Mouse (Mus musculus) gastrocnemius, postnatal 36 days (tissue): ENCODE data around the gene Arhgef10l. TPM values are rescaled to one million over a fixed set of nuclear protein-coding genes. Genes with fewer than 3 reads are reported as not detected.

Experiments
- DNase-seq, 2 experiments: peaks; one replicate each; pipeline ENCODE4 v3.0.0; 2022
- intact Hi-C: fragments of 180-260 bp; cut with DNase I; formaldehyde crosslinking; loops from one replicate; pipeline ENCODE4 v1.15.1; 2025
- total RNA-seq, 2 experiments: library from RNA; stranded (reverse); gene quantifications; 2 replicates each; pipeline ENCODE4 v1.2.3; 2021

The Arhgef10l gene
- total RNA-seq, 2 experiments from 2014 or later: 39.0 to 49.9 TPM

DNA sequence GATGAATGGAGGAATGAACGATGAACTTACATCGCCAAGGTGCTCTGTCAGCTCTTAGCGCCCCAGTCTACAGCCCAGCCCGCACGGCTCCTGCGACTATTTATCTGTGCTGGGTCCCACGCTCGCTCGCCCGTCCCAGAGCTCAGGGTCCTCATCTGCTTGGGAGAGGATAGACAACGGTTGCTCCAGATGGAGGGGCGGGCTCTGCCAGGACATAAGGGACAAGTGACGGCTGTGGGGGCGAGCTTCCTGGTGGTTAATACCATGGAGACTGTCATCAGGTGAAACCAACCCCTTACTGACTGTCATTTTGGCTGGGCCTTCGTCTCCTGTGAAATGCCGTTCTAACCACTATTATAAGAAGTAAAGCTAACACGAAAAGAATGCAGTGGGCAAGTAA is 114.0 kb downstream of the Arhgef10l start:
- no peak for DNase-seq
- intact Hi-C loops: no loop called here

- DNase-seq: no peak
- intact Hi-C loops: no loop called here
Observed at GRCm38 (mm10) chr4:140550670-140551069, 115.1 kb downstream of the Arhgef10l start.

- intact Hi-C loops: no loop called here
- DNase-seq: peak; percentile 61 to 65
Observed at GRCm38 (mm10) chr4:140549975-140550374, 115.8 kb downstream of the Arhgef10l start.

GRCm38 (mm10) chr4:140547488-140547887 is 118.3 kb downstream of the Arhgef10l start:
- peak; percentile 46 to 53 for DNase-seq
- intact Hi-C loops: no loop called here

DNA sequence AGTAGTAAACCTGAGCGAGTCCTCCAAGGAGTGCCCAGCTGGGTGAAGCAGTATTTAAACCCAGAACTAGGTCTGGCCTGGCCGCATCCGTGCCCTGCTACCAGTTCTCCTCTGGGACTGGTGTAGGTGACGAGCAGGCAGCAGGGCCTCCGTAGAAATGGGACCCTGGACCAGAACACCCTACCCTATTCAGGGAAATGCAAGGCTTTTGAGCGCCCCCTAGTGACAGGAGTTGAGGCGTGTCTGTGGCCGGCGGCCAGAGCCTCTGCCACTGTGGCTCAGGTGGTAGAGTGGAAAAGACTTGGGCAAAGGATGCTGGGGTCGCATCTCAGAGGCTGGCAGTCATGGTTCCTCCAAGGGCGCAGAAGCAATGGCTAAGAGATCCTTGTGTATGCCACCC is 126.7 kb downstream of the Arhgef10l start:
- intact Hi-C loops: loop anchor here (5.0 kb wide), 1 partner anchor 287 kb away; no protein-coding TSS in a partner anchor
- peak; percentile 38 to 49 for DNase-seq

GRCm38 (mm10) chr4:140537561-140538021 is 128.2 kb downstream of the Arhgef10l start:
- intact Hi-C loops: loop anchor here (5.0 kb wide), 1 partner anchor 285 kb away; no protein-coding TSS in a partner anchor

GRCm38 (mm10) chr4:140535323-140535722 is 130.5 kb downstream of the Arhgef10l start:
- intact Hi-C loops: loop anchor here (5.0 kb wide), 1 partner anchor 283 kb away; no protein-coding TSS in a partner anchor
- DNase-seq: no peak

More at GRCm38 (mm10) chr4:140537561-140538021, 128.2 kb downstream of the Arhgef10l start:
- DNase-seq: no peak

DNA sequence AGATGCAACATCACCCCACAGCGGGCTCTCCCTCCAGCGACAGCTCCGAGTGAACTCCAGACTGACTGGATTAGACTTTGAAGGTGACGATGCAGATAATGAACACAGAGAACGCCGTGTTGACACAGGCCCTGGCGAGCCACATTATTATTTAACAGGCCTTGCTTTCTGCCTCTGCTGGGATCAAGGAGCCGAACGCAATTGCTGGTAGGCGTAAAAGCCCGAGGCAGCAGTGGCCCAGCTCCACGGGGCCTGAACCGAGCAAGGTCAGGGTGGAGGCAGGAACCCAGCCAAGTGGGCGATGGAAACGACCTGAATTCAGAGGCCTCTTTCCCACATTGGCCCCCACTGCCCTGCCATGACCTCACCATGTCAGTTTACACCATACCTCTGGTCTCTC is 133.5 kb downstream of the Arhgef10l start:
- no peak for DNase-seq
- intact Hi-C loops: no loop called here

DNA sequence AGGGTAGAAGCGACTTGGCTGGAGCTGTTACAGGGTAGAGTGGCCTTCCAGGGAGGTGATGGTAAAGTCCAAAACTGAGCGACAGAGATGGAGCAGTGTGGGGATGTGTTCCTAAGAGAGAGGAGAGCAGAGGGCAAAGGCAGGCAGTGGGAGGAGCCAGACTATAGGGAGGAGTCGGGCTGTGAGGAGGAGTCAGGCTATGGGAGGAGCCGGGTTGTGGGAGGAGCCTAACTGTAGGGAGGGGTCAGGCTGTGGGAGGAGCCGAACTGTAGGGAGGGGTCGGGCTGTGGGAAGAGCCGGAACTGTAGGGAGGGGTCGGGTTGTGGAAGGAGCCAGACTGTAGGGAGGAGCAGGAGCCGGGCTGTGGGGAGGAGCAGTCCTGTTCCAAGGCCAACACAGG is 134.8 kb downstream of the Arhgef10l start:
- intact Hi-C loops: no loop called here
- DNase-seq: no peak

DNA sequence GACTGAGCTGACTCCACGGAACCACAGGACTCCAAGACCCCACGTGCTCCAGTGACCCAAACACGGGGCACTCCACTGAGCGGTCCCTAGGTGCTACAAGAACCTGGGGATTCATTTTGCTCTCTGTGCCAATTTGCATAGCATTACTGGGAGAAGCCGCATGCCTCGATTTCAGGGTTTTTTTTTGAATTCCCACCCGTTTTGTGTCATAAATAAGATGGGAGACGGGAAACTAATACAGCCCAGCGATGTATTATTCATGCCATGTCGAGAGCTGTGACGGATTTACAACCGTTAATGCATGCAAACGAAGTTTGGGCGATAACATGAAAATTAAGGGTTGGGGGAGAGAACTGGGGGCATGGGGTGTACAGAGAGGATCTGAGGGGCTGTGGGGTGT is 136.1 kb downstream of the Arhgef10l start:
- intact Hi-C loops: no loop called here

DNA sequence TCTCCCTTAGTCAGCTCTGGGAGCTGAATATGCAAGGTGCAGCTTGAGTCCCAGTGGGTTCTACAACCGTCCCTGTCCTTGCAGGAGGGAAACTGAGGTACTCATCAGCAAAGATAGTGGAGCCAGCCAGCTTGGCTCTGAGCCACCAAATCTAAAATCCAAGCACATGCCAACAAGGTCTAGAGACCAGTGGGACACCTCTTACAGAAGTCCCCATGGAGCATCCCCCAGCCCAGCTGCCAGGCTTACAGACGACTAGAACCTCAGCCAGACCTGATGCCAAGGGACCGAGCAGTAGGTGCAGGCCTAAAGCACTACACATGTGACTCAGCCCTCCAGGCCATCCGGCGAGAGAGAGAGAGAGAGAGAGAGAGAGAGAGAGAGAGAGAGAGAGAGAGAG is 137.4 kb downstream of the Arhgef10l start:
- no peak for DNase-seq
- intact Hi-C loops: no loop called here

More for the DNA sequence above, 136.1 kb downstream of the Arhgef10l start:
- no peak for DNase-seq

DNA sequence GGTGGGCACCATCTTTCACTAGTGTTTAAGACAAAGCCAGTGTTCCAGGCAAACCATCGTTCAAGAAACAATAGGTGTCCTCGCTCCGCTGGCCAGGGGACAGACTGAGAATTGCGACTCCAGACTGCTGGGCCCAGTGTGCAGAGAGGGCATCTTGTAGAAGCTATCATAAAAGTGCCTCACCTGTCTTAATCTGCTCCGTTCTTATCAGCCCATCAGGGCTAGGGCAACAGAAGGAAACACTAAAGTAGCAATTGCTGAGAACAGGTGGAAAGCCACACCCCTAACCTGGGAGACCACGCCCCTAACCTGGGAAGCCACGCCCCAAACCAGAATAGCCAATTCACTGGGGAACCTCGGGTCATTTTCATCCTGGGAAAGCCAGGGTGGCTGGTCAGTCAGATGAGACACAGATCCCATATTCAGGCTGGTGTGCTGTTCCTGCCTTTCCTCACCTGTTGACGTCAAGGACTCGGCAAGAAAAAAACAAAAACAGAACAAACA is 140.1 kb downstream of the Arhgef10l start:
- intact Hi-C loops: no loop called here

GRCm38 (mm10) chr4:140524927-140525326 is 140.9 kb downstream of the Arhgef10l start:
- no peak for DNase-seq
- intact Hi-C loops: no loop called here

More for the DNA sequence above, 140.1 kb downstream of the Arhgef10l start:
- DNase-seq: no peak

DNA sequence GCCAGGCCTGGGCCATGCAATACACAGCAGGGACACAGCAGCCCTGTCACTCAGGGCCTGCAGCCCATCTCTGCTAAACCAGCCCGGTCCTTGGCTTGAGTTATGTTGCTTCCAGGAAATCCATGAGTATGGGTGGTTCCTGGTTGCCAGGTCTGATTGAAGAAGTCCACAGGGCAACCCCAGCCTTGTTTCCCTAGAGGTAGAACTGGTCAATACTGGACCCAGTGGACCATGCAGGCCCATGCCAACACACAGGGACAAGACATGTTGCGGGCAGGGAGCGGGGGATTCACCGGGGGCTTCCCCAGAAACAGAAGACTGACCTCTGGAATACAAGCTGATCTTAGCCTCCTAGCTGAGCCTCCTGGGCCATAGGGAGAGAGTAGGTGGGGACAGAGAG is 142.9 kb downstream of the Arhgef10l start:
- intact Hi-C loops: no loop called here
- no peak for DNase-seq

DNA sequence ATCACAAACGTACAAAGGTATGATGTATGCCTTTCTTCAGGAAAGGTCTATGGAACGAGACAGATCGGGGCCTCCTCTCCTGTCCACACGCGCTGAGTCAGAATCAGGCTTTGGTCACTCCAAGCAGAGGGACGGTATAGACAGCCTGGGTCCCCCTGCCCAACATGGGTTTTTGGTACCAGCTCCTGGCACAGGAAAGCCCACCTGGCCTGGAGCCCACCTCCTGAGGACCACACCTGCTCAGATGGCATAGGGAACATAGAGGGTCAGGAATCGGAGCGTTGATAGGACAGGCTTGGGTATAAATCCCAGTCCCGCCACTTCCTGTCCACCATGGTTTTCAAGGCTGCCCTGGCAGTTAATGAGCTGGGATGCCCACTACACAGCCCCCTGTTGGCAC is 145.1 kb downstream of the Arhgef10l start:
- intact Hi-C loops: no loop called here
- no peak for DNase-seq

GRCm38 (mm10) chr4:140513797-140514196 is 152.0 kb downstream of the Arhgef10l start:
- intact Hi-C loops: no loop called here
- no peak for DNase-seq

GRCm38 (mm10) chr4:140509856-140510255 is 156.0 kb downstream of the Arhgef10l start:
- DNase-seq: no peak
- intact Hi-C loops: no loop called here

- intact Hi-C loops: no loop called here
- no peak for DNase-seq
Observed at GRCm38 (mm10) chr4:140507172-140507714, 158.6 kb downstream of the Arhgef10l start.

DNA sequence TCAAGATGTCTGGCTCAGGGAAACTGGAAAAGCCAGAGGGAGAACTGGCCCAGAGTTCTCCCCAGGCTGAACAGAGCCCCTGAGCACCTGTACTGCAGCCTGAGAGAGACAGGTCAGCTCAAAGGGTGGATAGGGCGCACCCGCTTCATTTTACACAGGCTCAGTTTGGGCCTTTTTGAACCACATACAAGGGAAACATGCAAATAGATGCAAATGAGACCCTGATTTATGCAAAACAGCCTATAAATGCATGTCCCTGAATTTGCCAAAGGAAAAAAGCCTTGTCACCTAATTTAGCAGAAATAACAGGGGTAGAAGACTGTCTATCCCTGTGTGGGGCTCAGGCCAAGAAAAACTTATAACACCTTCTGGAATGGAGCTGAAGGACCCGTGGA is 160.2 kb downstream of the Arhgef10l start:
- intact Hi-C loops: no loop called here
- DNase-seq: no peak

- intact Hi-C loops: no loop called here
- DNase-seq: no peak
Observed at GRCm38 (mm10) chr4:140504921-140505607, 160.7 kb downstream of the Arhgef10l start.

DNA sequence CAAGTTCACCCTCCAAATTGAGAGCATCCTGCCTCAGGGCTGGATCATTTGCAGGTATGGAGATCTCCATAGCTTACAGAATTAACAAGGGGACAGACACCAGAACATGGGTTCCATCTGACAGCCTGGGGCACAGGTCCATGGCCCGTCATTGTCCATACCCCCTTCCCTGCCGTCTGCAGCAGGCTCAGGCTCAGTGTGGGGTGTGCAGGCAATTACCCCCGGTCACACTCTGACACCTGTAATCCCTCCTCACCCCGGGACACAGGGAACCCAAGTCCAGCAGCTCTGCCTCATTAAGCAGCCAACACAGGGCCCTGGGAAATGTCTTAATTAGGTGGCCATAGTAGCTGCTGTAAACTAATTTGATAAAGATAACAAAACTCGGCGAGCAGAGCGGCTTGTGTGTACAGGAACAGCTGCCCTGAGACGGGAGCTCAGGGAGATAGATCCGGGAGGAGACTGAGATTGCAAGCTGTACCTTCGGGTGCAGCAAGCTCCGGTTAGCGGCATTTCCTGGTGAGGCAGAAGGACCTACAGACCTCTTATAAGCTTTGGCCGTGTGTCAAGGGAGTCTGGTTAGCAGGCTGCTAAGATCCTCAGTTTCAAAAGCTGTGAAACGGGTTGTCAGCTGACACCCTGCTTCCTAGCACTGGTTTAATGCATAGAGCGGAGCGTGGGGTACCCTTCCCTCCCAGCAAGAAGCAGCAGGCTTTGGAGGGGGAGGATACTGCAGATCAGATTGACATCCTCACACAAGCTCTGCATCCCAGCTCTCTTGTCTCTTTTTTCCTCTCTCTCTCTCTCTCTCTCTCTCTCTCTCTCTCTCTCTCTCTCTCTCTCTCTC is 161.5 kb downstream of the Arhgef10l start:
- intact Hi-C loops: no loop called here
- DNase-seq: no peak
